Mouse (Mus musculus) spleen, postnatal 36 days (tissue): ENCODE results near the gene Dnm3.

Experiments
- DNase-seq, 2 experiments: peaks; one replicate each; pipeline ENCODE4 v3.0.0; 2022; ENCODE audit warnings: low spot score in 2 of 2, mixed read lengths in 1 of 2

Dnm3 gene

DNA sequence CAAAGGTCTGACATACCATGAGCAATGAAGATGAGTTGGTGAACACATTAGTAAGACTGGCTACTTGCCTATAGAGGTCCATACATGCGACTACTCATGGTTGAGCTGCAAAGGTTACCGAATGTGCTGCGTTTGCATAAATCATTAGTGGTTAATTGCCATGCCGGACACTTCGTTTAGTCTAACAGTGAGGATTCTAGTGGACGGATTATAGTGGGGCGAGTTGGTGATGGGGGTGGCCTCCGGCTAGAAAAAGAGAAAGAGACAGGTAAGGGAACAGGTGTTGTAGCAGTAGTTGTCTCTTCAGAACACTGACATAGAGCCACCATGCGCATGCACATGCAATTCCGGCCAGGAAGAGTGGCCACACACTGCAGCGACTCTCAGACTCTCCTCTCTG, 486.0 kb downstream of the Dnm3 start:
- no peak for DNase-seq

DNA sequence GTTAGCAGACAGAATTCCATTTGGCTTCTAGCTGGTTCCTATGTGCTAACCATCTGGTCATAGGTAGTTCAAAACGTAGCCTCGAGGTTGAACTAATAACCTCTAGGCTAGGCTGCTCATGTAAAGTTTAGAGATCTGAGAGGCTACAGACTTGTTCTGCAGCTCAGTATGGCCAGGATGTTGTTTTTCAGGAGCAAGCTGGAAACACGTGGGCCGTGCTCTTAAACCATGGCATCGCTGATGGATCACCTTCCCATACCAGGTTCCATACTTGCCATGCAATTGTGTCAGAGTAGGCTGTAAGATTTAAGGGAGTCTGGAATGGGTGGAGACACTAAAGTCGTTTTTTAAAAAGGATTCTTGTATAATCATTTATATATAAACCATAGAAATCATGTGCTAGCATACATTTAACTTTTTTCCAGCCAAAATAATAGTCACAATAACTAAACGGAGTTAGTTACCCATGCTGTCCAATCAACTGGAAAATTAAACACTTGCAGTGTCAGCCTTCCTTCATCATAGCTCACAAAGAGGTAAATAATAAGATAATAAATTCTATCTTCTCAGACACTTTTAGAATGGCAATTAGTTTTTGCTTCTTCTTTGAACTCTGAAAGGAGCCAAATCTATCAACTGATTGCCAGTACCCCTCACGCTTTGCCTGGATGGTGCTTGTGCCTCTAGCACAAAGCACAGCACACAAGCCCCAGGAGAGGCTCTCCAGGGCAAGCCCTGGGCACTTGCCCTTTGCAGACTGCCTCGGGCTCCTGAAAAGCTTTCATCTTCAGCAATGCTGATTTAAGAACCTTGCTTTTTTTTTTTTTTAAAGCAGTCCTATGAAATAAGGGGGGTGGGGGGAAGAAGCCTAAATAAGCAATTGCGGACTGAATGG, 486.9 kb downstream of the Dnm3 start:
- no peak for DNase-seq

DNA sequence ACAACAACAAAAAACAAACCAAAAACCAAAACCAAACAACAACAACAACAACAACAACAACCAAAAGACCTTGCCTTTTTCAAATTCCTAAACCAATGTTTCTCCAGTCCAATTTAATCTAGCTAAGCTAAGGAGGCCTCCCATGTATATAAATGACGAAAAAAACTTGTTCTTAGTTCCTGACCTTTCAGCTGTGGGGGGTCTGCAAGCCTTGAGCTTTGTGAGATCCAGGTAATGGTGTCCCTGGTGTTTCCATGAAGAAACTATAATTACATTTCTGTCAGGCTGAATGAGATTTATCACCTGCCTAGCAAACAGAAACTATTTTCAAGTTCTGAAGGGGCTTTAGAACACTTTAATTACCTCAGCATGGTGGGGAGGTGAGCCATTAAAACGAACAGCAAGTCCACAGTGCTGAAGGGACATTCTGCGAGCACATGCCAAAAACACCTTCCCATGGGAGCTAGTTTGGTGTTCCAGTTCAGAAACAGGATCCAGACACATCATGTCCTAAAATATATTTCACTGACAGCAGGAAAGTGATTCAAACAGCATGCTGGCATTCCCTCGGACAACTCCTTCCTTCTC, 493.8 kb downstream of the Dnm3 start:
- DNase-seq = no peak

DNA sequence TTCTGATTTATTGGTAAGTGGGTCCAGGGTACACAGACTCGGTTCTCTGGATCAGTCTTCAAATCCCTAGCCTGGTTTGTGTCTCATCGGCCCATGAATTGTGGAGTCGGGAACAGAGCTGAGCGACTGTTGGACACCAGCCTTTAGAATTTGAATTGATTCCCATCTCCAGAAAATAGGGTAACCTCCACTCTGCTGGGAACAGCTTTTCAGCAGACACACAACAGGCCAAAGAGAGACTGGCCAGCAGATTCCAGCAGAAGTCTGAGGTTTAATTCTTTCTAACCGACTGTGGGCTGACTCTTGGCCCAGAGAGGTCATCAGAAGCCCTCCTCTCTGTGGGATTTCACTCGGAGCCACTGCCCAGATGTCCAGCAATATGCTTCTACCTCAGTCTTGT, 494.4 kb downstream of the Dnm3 start:
- DNase-seq = no peak

DNA sequence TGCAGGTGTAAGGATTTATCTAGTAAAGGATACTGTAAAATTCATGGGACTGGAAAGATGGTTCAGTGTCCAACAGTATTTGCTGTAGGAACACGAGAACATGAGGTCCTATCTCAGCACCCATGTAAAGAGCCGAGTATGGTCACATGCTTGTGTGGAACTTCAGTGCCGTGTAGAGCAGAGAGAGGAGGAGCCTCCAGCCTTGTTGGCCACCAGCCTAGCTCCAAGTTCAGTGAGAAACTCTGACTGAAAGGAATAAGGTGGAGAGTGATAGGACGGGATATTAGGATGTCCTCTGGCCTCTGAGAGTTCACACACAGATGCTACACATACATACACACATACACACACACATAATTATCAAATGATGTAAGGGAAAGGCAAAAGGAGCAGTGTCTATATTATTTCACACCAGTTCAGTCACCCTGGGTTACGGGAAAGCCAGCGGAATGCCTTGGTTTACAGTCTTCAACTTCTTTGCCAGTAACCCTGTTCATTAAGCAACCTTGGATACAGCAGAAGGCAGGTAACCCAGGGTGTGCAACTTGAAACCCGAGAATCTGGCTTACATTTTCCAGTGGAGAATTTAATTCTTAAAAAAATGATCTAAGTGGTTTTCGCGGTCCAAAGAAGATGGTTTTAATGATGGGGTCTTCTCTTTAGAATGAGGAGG, 497.1 kb downstream of the Dnm3 start:
- DNase-seq = no peak

DNA sequence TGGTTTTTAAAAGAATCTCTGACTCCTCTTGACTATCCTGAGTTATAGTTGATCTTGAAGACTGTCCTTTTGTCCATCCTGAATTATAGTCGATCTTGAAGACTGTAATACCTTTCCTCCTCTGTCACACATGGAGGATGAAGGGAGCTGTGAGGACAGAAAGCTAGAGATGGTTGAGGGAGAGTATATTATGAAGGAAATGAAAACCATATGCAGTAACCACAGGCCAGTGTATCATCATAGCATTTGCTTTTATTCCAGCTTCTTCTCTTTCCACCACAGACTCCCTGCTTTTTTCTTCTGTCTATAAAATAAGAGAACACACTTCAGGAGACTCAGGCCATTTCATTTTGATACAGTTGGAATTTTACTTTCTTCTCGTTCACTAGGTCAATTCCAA, 497.8 kb downstream of the Dnm3 start:
- DNase-seq = no peak

DNA sequence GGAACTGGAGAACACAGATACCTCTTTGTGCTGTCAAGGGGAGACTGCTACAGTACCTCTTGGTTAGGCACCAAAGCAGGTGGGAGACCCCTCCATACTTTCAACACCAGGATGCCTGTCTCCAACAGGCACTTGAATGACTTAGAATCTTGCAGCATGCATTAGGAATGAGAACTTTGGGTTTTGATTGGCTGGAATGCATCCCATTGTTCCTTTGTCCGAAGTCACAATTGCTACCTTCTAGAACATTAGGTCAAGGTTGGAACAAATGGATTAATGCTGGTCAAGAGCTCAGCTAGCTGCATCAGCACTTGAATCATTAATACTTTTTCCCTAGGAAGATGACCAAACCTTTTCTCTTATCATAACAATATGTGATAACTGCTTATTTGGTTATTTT, 498.3 kb downstream of the Dnm3 start, which contains the start of gene 4930558K02Rik:
Gene 4930558K02Rik, minus strand, starts transcription at position 101 of the 400 bp plus-strand sequence.
- no peak for DNase-seq

DNA sequence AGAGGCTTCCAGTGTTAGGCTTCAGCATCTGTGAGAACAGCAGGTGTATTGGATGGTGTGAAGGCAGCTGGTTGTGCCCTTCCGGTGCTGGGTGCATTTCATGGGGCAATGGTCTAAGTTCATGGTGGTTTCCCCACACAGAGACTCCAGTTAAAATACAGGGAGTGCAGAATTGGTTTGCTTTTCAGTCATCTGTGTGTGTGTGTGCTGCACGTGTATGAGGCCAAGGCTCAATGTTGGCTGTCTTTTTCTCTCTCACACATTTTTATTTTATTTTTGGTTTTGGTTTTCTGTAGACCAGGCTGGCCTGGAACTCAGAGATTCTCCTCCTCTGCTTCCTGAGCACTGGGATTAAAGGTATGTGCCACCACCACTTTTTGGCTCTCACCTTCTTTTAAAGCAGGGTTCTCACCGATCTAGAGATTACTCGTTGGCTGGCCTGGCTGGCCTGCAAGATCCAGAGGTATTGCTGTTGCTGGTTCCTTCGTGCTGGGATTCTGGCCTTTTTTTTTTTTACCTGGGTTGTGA, 499.6 kb downstream of the Dnm3 start:
- DNase-seq = no peak

DNA sequence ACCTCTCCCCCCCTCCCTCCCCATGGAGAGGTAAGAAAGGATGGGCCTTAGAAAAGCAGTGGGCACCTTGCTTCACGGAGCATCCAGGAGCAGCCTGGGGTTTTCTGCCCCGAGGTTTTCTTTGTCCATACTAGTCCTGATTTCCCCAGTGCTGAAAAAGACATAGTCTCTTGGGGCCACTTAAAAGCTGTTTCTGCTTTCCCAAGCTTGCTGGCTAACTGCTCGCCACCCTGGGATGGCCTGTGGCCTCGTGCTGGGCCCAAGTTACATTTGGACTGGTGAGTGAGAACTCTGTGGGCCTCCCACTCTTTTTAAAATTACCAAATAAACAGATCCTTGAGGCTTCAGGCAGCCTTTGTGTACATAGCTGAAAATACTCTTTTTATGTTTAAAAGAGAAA, 500.5 kb downstream of the Dnm3 start:
- DNase-seq = no peak

DNA sequence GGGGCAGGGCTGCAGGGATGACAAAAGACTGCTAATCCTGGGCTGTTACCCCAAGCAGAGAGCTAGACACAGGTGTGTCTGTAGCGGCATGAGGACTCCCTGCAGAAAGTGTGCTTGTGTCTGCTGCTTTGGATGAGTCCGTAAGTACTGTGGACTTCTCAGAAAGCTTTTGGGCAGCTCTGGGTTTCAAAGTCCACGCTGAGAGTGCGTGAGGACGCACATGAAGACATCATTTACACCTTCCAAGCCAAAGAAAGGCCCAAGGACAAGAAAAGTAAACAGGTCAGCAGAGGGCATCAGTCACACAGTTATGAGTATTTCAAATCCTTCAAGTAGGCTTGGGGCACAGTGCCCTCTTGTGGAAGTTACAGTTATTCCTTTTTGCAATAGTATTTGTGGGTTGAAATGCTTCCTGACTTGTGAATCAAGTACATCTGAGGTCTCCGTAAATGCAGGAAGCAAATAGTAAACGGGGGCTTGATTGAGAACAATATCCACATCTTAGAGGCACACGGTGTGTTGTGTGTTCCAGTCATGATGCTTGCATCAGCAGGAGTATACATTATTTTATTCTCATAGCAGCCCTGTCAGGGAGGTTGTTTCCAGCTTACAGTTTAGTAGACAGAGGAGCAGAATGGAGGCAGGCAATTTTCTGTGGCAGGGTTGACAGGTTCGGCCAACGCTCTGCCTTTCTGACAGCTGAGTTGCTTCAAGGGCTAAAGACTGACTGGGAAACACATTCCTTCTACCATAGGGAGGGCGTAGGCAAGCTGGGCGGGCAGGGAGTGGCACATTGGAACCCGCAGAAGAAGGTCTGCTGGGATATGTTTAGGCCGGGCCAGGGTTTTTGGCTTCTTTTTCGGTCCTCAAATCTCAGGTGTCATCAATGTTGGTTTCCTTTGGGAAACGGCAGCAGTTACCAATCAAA, 501.3 kb downstream of the Dnm3 start:
- peak; percentile 76 to 85 for DNase-seq

DNA sequence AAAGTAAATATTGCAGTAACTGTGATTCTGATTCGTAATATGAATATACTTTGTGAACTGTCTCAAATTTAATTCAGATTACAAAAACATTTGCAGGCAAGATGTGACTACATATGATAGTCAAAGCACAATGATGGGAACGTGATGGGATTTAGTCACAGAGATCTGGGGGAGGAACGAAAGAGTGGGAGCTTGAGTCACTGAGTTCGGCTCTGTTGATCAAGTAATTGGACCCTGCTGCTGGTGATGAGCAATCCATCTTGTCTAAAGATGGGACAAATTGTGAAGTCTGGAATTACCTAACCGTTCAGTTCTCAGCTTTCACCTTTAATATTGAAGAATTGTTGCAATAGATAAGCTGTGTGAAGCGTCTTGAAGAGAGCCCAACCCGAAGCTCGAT, 505.6 kb downstream of the Dnm3 start:
- DNase-seq = no peak

DNA sequence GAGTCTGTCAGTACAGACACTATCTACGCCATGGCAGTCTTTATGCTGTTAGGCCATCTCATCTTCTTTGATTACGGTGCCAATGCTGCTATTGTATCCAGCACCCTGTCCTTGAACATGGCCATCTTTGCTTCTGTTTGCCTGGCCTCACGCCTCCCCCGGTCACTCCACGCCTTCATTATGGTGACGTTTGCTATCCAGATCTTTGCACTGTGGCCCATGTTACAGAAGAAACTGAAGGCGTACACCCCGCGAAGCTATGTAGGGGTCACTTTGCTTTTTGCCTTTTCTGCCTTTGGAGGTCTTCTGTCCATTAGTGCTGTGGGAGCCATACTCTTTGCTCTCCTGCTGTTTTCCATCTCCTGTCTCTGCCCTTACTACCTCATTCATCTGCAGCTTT, 507.0 kb downstream of the Dnm3 start:
- no peak for DNase-seq

DNA sequence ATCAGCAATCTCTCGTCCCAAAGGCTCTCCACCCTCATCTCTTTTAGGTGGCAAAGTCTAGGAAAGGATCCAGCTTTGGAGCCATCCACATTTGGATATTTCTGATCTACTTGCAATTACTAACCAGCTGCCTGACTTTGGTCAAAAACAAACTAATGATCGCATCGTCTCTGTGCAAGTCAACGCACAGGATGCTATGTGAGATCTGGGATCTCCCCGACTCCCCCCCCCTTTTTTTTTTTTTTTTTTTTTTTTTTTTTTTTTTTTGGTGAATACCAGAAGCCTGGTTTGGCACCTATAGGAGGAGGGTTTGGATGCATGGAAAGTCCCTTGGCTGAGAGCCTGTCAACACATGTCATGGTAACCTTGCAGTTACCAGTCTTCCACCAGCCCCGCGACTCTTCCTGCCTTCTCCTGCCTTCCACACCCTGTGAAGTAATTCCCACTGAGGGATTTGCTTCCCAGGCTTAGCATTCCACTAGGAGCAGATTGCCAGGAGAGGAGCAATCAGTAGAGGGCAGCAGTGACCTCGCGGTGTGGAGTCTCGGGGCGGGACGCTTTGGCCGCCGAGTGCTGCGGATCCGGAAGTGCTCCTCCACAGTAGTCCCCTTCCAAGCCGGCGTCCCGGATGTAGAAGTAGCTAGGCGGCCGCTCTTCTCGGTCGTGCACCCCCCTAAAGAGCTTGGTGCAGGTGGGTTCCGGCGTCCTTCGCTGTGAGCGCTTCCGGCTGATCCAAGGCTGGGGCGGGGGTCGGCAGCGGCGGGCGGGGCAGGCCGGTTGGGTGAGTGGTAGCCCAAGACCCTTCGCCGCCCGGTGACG, 509.0 kb downstream of the Dnm3 start, which contains the start of gene Pigc:
Gene Pigc, plus strand, starts transcription at position 598 of the 819 bp plus-strand sequence.
- DNase-seq = peak; percentile 86 to 88

DNA sequence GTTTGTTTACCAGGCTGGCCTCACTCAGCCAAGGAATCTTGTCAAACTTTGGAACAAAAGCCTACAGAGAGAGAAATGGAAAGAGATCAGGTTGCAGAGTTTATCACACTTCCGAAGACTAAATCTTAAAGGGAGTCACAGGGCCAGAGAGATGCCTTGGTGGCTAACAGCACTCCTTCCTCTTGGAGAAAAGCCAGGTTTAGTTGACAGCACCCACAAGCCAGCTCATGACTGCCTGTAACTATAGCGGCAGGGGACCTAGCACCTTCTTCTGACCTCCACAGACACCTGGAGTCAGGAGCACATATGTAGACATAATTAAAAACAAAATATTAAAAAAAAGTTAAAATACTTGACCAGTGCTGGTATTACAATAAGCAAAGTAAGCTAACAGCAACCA, 509.9 kb downstream of the Dnm3 start:
- no peak for DNase-seq

DNA sequence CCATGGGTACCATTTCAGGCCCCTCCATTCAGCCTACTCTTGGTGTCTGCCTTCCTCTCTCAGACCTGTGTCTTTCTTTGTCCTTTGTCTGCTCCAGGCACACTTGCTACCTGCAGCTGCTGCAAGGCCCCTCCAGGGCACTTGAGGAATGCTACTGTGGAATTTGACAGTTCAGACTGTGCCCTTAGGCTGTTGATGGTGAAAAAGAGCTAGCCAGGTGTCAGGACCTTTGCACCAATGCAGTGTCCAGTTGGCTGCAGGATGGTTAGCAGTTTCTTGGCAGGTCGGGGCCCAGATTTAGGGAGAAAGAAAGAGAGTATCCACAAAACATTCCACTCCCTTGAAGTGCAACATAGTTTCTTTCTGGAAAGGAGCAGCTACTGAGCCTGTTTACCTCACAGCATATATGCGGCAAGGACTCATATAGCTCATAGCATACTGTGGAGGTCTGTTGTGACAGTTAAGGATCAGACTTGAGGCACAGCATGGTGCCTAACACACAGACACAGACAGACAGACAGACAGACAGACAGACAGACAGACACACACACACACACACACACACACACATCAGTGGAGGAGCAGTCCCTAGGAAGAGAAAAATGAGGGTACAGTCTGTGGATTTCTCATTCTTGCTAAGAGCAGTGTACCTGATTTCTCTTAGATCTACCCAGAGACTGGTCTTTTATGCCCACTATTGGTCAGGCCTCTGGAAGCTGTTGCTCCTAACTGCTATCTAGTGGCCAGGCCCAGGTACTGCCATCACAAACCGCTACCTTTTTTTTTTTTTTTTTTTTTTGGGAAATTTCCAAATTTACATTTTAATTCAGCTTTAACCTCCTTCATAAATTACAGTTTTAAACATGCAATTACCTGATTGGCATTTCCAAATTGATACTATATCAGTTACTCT, 515.1 kb downstream of the Dnm3 start:
- no peak for DNase-seq

DNA sequence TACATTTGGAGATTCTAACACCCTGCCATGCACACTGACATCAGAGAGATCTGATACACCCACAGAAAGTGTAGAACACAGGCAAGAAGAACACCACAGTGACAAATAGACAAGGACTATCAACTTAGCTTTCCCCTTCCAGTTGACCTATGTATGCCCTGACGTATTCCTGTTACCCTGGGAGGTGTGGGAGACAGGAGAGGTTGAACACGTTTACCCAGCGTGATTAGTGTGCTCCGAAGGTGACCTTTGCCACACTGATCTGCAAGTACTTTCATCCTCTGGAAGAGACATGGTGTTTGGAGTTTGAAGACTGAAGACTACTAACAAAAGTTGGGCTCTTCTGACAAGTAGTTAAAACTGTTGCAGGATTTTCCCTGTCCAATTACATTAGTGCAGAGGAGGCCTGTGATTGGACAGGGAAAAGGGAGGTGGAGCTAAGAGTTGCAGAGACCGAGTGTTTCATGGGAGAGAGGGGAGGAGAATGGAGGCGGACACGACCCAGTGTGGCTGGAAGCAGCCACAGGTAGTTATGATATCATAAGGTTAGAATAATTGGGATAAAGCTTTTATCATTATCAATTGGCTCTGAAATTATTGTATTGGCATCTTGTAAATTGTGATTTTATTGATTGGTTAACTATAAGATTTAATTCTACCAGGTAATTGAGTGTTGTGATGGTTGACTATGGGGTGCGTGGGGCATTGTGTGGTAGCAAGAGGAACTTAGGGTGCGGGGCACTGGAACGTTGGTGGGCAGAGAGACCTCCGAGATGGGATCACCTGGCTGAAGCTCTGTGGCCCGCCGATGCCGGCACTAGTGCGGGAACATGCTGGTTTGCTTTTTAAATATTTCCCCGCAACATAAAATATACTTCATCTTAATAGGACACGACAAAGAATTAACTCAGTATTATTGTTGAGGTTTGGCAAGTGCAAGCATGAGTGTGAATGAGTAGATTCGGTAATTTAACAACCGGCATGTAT, 519.6 kb downstream of the Dnm3 start:
- no peak for DNase-seq

DNA sequence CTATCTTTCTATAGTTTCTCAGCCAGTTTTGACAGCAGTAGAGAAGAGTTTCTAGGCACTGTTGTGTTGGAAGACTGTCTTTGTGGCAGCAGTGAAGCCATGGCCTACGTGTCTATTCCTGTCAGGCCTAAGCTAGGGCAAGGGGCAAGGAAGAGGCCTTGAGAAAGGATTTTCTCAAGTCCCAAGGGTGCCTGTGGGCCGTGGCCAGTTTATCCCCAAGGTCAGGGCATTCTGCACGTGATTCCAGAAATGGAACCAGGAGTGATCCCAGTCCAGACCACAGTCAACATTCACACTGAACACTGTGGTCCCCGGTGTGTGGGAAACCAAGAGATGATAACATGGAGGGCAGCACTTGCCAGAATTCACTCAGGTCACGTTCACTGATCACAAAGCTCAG, 522.0 kb downstream of the Dnm3 start:
- no peak for DNase-seq

DNA sequence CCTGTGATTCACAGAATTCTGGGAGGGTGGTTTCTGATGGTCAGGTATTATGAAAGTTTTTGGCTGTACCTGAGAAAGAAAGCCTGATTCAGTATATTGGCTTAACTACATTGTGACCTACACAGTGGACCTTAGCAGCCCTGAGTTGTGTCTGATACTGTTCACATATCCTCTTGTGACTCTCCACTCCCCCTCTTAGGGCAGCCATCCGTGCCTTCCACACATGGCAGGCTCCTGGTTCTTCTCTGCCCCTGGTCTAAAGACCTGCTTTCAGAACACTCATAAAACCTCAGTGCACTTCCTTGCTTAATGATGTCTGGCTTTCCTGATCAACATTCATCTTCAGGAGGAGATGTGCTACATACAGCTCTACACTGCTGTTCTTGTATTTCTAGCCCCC, 525.2 kb downstream of the Dnm3 start:
- no peak for DNase-seq
